In the genomic region with DNA sequence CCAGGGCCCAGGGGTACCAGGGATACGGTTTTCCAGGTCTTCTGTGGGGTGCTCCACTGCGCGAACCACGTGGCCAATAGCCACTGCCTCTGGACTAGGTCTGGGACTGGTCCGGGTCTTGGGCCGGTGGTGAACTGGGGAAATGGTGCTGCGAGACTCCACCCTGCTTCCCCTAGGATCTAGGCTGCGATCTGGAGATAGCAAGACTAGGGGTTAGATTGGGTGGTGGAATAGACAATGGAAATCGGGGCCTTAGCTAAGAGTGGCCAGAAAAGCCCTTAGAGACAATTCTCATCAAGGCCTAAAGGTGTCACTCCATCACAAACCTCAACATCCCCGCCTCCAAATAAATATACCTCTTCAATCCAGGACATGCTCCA, we compare ENCODE assay signal across 7 mouse cellular contexts. TPM values are rescaled to one million over a fixed set of nuclear protein-coding genes. Genes with fewer than 3 reads are reported as not detected.
DNase-seq lines count a peak whose midpoint lies in the region; ATAC-seq and TF ChIP-seq lines count a peak whose summit lies in the region.

No protein-coding gene starts in this region.

- no peak overlapping the region for H3K9ac ChIP-seq in forebrain, embryonic 14.5 days (ENCODE audit: low read length)
- peak overlapping the region; percentile 4; the same call in 1 of the 2 replicates for H3K9ac ChIP-seq in liver, embryonic 15.5 days

- 31% methylated on average over 10 of the region's 10 CpGs for WGBS in spleen, adult 2 months
- WGBS in forebrain, embryonic 14.5 days: 44% methylated on average over 10 of the region's 10 CpGs
- WGBS in liver, embryonic 15.5 days (ENCODE audit: insufficient replicate concordance): 26% methylated on average over 10 of the region's 10 CpGs

- H3K4me2 ChIP-seq in forebrain, embryonic 14.5 days (ENCODE audit: low read length): peak overlapping the region; percentile 37
- H3K4me2 ChIP-seq in liver, embryonic 15.5 days: peak overlapping the region; percentile 65

- no peak for TF ChIP-seq CTCF in spleen, adult 2 months (IDR thresholded peaks at IDR 0.05; ENCODE audit: extremely low read depth, insufficient read depth, insufficient read length, insufficient replicate concordance)

- no peak for TF ChIP-seq POLR2A in spleen, adult 2 months (IDR thresholded peaks at IDR 0.05; ENCODE audit: low read depth, low read length)

- no peaks in the 10 kb centered on the region for H3K27me3 ChIP-seq in spleen, adult 2 months (ENCODE audit: control insufficient read depth, insufficient read depth, low read length)
- H3K27me3 ChIP-seq in forebrain, embryonic 14.5 days (replicated peaks; ENCODE audit: control insufficient read depth, insufficient read depth, low read length): no peaks in the 10 kb centered on the region
- 0 out of 2 replicates have a peak, but pooled peaks cover 4% of the 10 kb centered on the region for H3K27me3 ChIP-seq in liver, embryonic 15.5 days

- peak overlapping the region; percentile 28; the same call in 1 of the 2 replicates for H3K27ac ChIP-seq in spleen, adult 2 months (ENCODE audit: insufficient read depth, low read length)
- H3K27ac ChIP-seq in forebrain, embryonic 14.5 days (ENCODE audit: low read depth, low read length): no peak overlapping the region
- no peak overlapping the region for H3K27ac ChIP-seq in liver, embryonic 15.5 days (replicated peaks)

- no peaks in the 10 kb centered on the region for H3K36me3 ChIP-seq in spleen, adult 2 months (ENCODE audit: control insufficient read depth, insufficient read depth, low read length)
- no peaks in the 10 kb centered on the region for H3K36me3 ChIP-seq in forebrain, embryonic 14.5 days (ENCODE audit: control insufficient read depth, insufficient read depth, low read length)
- H3K36me3 ChIP-seq in liver, embryonic 15.5 days (replicated peaks): no peaks in the 10 kb centered on the region

- DNase-seq in spleen, adult 2 months (ENCODE audit: low read depth in 1 of 2, low spot score in 2 of 2): no peak
- DNase-seq in spleen, postnatal 14 days (ENCODE audit: low spot score in 2 of 2): no peak
- no peak for DNase-seq in forebrain, embryonic 14.5 days (ENCODE audit: low spot score)
- DNase-seq in embryo, embryonic 10.5 days (ENCODE audit: low spot score): no peak
- DNase-seq in right cerebral cortex, adult 2 months (ENCODE audit: low spot score in 2 of 2): no peak
- DNase-seq in cerebellum, postnatal 25 days: no peak

- H3K4me1 ChIP-seq in spleen, adult 2 months (ENCODE audit: control insufficient read depth, insufficient read depth, insufficient read length): peaks cover 7% of the 10 kb centered on the region; the same call in 1 of the 2 replicates
- H3K4me1 ChIP-seq in forebrain, embryonic 14.5 days (ENCODE audit: control insufficient read depth, insufficient read depth, low read length): no peaks in the 10 kb centered on the region
- peaks cover 36% of the 10 kb centered on the region for H3K4me1 ChIP-seq in liver, embryonic 15.5 days (replicated peaks)

- H3K9me3 ChIP-seq in forebrain, embryonic 14.5 days (replicated peaks; ENCODE audit: control insufficient read depth, low read length): no peaks in the 10 kb centered on the region
- no peaks in the 10 kb centered on the region for H3K9me3 ChIP-seq in liver, embryonic 15.5 days (replicated peaks)

- peak overlapping the region; percentile 55; the same call in 1 of the 2 replicates for H3K4me3 ChIP-seq in spleen, adult 2 months (ENCODE audit: extremely low read depth, insufficient read depth, insufficient read length)
- peak overlapping the region; percentile 15; the same call in 1 of the 2 replicates for H3K4me3 ChIP-seq in forebrain, embryonic 14.5 days (ENCODE audit: low read depth, low read length)
- H3K4me3 ChIP-seq in liver, embryonic 15.5 days (replicated peaks): peak overlapping the region; percentile 36

- ATAC-seq in forebrain, embryonic 14.5 days: no peak
- ATAC-seq in liver, embryonic 15.5 days (ENCODE audit: insufficient read depth): no peak

RNA-seq across cellular contexts. Expression of a gene that starts 3.8 kb away (rescaled TPM):
- polyA plus RNA-seq in spleen, adult 2 months (2012; rRNA removed): 88.2 and 90.0 TPM in 2 replicates
- 38.4 and 51.5 TPM in 2 replicates for polyA plus RNA-seq in forebrain, embryonic 14.5 days (2014; fragmentation: Nextera tagmentation; extraction: Ambion mirVana)
- 27.5 and 28.8 TPM in 2 replicates for polyA plus RNA-seq in liver, embryonic 15.5 days (2015; fragmentation: Nextera tagmentation; extraction: Ambion mirVana)

RNA-seq across cellular contexts. Expression of a gene that starts 6.1 kb away (rescaled TPM):
- polyA plus RNA-seq in spleen, adult 2 months (2012; rRNA removed): 0.29 and 0.52 TPM in 2 replicates
- 0.13 TPM in 1 of 2 replicates, not detected in the other for polyA plus RNA-seq in forebrain, embryonic 14.5 days (2014; fragmentation: Nextera tagmentation; extraction: Ambion mirVana)
- polyA plus RNA-seq in liver, embryonic 15.5 days (2015; fragmentation: Nextera tagmentation; extraction: Ambion mirVana): 0.09 and 0.12 TPM in 2 replicates

RNA-seq across cellular contexts. Expression of a gene that starts 17.9 kb away (rescaled TPM):
- polyA plus RNA-seq in spleen, adult 2 months (2012; rRNA removed): 27.1 and 30.6 TPM in 2 replicates
- 0.94 and 1.6 TPM in 2 replicates for polyA plus RNA-seq in forebrain, embryonic 14.5 days (2014; fragmentation: Nextera tagmentation; extraction: Ambion mirVana)
- polyA plus RNA-seq in liver, embryonic 15.5 days (2015; fragmentation: Nextera tagmentation; extraction: Ambion mirVana): 1.1 and 1.5 TPM in 2 replicates

RNA-seq across cellular contexts. Expression of a gene that starts 21.9 kb away (rescaled TPM):
- polyA plus RNA-seq in spleen, adult 2 months (2012; rRNA removed): 6.1 and 6.2 TPM in 2 replicates
- 56.2 and 57.4 TPM in 2 replicates for polyA plus RNA-seq in forebrain, embryonic 14.5 days (2014; fragmentation: Nextera tagmentation; extraction: Ambion mirVana)
- 13.3 and 14.1 TPM in 2 replicates for polyA plus RNA-seq in liver, embryonic 15.5 days (2015; fragmentation: Nextera tagmentation; extraction: Ambion mirVana)

RNA-seq across cellular contexts. Expression of a gene that starts 36.7 kb away (rescaled TPM):
- 2.4 and 3.2 TPM in 2 replicates for polyA plus RNA-seq in spleen, adult 2 months (2012; rRNA removed)
- polyA plus RNA-seq in forebrain, embryonic 14.5 days (2014; fragmentation: Nextera tagmentation; extraction: Ambion mirVana): 69.2 and 96.1 TPM in 2 replicates
- 0.33 and 0.36 TPM in 2 replicates for polyA plus RNA-seq in liver, embryonic 15.5 days (2015; fragmentation: Nextera tagmentation; extraction: Ambion mirVana)

Comparison
In these comparisons a context has a peak if more than half of its experiments do, and no peak if none do; other contexts are left out.
1. RNA of a gene that starts 17.9 kb away (polyA plus RNA-seq): 27.1 to 30.6 TPM in spleen, adult 2 months; 1.1 to 1.5 TPM in liver, embryonic 15.5 days and 0.94 to 1.6 TPM in forebrain, embryonic 14.5 days; every median in the first group is over 10 times any median in the second.
2. Peak in every context shown above with its lines, with median percentiles within 50 percentile points of each other: H3K4me3 ChIP-seq.